Mouse (Mus musculus): ENCODE data around the gene Rasgef1b. TPM values are rescaled to one million over a fixed set of nuclear protein-coding genes. Genes with fewer than 3 reads are reported as not detected.

Gene Rasgef1b
- polyA plus RNA-seq, 1 experiment from 2014 or later = 30.5 TPM

DNA sequence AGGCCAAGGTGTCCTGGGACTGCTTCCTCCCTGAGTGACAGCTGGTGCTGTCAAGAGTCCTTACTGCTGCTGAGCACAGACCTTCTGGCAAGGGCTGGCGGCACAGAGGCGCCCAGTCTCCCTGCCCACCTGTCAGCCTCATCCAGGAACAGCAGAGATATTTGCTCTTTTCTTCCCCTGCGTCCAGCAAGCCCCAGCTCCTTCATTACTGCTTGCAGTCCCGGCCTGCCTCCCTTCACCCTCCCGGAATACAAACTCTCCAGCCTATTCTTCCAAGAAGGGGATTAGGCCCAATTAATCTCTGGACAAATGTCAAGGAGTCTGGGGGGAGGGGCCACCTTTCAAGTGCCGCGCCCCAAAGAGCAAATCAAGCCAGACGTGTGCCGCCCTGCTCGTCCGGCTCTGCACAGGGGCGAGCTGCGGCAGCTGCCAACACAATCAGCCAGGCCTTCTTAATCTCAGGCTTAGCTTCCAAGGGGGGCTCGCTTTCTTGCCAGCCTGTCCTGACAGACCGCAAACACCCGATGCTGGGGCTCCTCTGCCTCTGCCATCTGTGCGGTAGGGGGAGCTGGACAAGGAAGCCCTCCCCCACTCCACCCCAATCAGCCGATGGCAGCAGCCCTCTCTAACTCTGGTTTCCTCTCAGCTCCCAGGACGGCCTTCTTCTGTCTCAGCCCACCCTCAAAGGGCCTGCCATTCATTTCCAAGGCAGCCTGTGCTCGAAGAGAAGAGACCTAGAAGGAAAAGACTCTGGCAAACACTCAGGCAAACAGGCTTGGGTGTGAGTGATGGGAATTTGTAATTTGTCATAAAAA lies 249.4 kb downstream of the Rasgef1b start:
- Histone ChIP-seq H3K4me1 (peaks cover 24% of the 10 kb centered on the region), H3K36me3 (no peaks in the 10 kb centered on the region), H3K27ac (peak overlapping the region; percentile 77), H3K9ac (peak overlapping the region; percentile 9), H3K4me3 (0 out of 2 replicates have a peak overlapping the region, but pooled peaks have one; percentile 2), H3K4me2 (replicated peaks) (peak overlapping the region; percentile 44), H3K9me3 (replicated peaks) (no peaks in the 10 kb centered on the region), H3K27me3 (peaks cover 14% of the 10 kb centered on the region)
- WGBS = under 1% methylated on average over 20 of the region's 20 CpGs
- peak; percentile 88 for ATAC-seq (ENCODE audit: low FRiP score)

DNA sequence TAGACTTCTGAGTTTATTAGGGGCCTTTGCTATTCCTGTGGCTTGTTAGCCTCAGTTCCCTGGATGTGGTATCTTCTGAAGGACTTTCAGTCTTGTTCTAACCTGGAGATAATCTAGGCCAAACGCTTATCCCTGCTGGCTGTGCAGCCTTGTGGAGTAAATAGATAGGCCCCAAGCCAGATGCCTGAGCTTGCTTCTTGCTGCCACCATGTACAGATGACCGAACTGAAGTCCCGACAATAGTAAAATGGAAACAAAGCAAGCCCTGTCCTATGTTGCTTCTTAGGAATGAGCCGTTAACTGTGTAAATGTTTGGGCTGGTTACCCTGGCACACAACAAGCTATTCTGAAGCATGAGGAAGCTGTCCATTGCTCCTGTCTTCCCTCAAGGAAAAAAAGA lies 250.1 kb downstream of the Rasgef1b start:
- peak overlapping the region; percentile 44; the same call in 1 of the 2 replicates for H3K4me2 ChIP-seq (replicated peaks)
- ATAC-seq (ENCODE audit: low FRiP score) = no peak
- no peak overlapping the region for H3K9ac ChIP-seq
- no peaks in the 10 kb centered on the region for H3K36me3 ChIP-seq
- H3K9me3 ChIP-seq (replicated peaks) = no peaks in the 10 kb centered on the region
- H3K27ac ChIP-seq = peak overlapping the region; percentile 77
- H3K4me3 ChIP-seq = no peak overlapping the region
- H3K27me3 ChIP-seq = peaks cover 14% of the 10 kb centered on the region
- 28% methylated on average over 4 of the region's 4 CpGs for WGBS
- peaks cover 24% of the 10 kb centered on the region for H3K4me1 ChIP-seq

DNA sequence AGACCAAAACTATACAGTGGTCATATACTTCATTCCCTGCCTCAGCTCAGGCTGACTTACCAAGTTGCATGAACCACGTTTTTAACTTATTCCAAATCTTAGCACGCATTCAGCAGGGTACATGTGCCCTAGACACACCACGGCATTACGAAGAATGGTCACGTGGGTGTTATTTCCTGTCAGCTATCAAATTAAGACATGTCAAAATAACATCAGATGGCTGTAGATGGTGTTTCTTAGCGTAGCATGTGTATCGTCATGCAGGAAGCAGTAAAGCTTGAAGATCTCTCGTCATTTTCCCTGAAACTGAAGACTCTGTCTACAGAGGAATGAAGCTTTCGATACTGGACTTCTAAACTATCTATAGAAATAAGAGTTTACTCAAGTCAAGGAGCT lies 251.4 kb downstream of the Rasgef1b start:
- H3K4me2 ChIP-seq (replicated peaks) = no peak overlapping the region
- 90% methylated on average over 9 of the region's 9 CpGs for WGBS
- no peak overlapping the region for H3K9ac ChIP-seq
- H3K27ac ChIP-seq = no peak overlapping the region
- H3K36me3 ChIP-seq = no peaks in the 10 kb centered on the region
- no peaks in the 10 kb centered on the region for H3K9me3 ChIP-seq (replicated peaks)
- peaks cover 7% of the 10 kb centered on the region for H3K27me3 ChIP-seq
- peaks cover 24% of the 10 kb centered on the region for H3K4me1 ChIP-seq
- no peak for ATAC-seq (ENCODE audit: low FRiP score)
- no peak overlapping the region for H3K4me3 ChIP-seq

DNA sequence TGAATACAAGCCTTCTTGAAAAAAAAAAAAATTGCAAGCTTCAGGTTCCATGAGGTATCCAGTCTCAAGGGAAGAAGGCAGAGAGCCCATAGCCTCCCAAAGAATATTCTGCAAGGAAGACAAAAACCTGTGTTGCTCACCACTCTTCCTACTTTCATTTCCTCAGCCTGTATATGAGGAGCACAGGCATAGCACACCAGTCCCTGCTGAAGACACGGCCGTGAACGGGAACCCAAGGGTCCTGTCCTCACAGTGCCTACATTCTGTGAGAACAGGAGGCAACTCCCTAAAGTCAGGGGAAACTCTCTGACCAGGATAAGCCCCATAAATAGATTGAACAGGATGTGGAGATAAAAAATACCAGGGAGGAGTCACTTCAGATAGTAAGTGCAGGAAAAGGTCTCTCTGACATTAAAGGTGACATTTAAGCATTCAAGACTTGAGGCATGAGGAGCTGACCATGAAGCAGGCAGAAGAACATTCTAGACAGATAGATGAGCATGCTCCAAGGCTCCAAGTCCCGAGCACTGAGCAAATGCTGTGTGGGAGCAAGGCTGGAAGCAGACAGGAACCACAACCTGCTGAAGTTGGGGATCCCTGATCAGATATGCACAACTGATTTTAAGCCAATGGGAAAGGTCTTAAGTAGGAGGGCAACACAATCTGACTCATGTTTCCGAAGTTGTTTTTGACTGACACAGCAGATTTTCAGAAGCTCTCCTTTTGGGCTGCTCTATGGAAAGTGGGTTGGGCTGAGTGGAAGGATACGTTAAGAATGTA lies 252.0 kb downstream of the Rasgef1b start:
- Histone ChIP-seq H3K36me3 (no peaks in the 10 kb centered on the region), H3K9ac (no peak overlapping the region), H3K4me1 (peaks cover 24% of the 10 kb centered on the region), H3K9me3 (replicated peaks) (no peaks in the 10 kb centered on the region), H3K27ac (no peak overlapping the region), H3K4me2 (replicated peaks) (no peak overlapping the region), H3K4me3 (no peak overlapping the region), H3K27me3 (peaks cover 5% of the 10 kb centered on the region; the same call in 1 of the 2 replicates)
- no peak for ATAC-seq (ENCODE audit: low FRiP score)
- WGBS = 86% methylated on average over 6 of the region's 6 CpGs

DNA sequence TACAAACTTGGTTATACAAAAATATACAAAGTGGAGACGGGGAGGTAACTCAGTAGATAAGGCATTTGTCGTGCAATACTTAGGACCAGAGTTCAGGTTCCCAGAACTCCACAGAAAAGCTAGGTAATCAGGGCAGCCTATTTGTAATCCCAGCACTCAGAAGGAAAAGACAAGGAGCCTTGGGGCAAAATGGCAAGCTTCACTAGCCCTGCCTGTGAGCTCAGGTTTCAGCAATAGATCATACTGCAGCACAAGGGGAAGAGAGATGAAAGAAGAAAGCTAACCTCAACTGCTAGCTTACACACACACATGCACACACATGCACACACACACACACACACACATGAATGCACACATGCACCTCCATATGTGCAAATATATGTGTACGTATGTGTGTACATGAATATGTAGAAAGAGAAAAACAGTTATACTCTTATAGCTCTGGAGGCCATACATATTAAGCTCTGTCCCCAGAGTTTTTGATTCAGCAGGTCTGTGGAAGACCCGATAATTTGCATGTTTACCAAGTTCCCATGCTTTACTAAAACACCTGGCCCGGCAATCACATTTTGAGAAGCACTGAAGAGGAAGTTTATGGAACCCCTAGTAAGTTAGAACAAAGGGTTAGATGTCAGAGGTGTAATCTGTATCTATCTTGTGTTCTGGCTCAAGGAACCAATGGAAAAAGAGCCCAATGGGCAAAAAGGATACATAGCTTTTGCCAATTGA lies 256.1 kb downstream of the Rasgef1b start:
- WGBS = 81% methylated on average over 5 of the region's 5 CpGs

DNA sequence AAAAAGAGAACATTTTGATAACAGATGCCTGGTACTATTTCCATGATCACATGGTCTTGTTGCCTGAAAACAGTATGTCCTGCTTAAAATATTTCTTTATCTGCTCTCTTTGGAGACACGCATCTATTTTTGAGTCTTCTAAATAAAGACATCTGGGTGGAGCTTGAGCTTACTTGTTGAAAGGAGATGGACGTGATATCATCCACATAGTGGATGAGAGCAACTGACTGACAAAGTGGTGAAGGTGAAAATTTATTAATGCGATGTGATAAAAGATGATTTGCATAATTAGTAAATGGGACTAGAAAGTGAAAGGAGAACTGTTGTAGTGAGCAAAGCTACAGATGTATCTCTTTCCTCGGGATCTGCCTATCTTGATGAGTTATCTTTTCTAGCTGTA lies 257.1 kb downstream of the Rasgef1b start:
- H3K9me3 ChIP-seq (replicated peaks) = no peaks in the 10 kb centered on the region
- 78% methylated on average over 4 of the region's 4 CpGs for WGBS
- no peak overlapping the region for H3K4me2 ChIP-seq (replicated peaks)
- no peak for ATAC-seq (ENCODE audit: low FRiP score)
- no peak overlapping the region for H3K4me3 ChIP-seq
- 0 out of 2 replicates have a peak, but pooled peaks cover 2% of the 10 kb centered on the region for H3K27me3 ChIP-seq
- no peaks in the 10 kb centered on the region for H3K36me3 ChIP-seq
- 0 out of 2 replicates have a peak, but pooled peaks cover 7% of the 10 kb centered on the region for H3K4me1 ChIP-seq
- no peak overlapping the region for H3K27ac ChIP-seq
- H3K9ac ChIP-seq = no peak overlapping the region

More for the DNA sequence above, 256.1 kb downstream of the Rasgef1b start:
- no peak for ATAC-seq (ENCODE audit: low FRiP score)
- H3K9me3 ChIP-seq (replicated peaks) = no peaks in the 10 kb centered on the region
- H3K9ac ChIP-seq = no peak overlapping the region
- H3K4me2 ChIP-seq (replicated peaks) = no peak overlapping the region
- H3K27ac ChIP-seq = no peak overlapping the region
- no peak overlapping the region for H3K4me3 ChIP-seq
- peaks cover 4% of the 10 kb centered on the region; the same call in 1 of the 2 replicates for H3K27me3 ChIP-seq
- H3K36me3 ChIP-seq = no peaks in the 10 kb centered on the region
- 0 out of 2 replicates have a peak, but pooled peaks cover 7% of the 10 kb centered on the region for H3K4me1 ChIP-seq

DNA sequence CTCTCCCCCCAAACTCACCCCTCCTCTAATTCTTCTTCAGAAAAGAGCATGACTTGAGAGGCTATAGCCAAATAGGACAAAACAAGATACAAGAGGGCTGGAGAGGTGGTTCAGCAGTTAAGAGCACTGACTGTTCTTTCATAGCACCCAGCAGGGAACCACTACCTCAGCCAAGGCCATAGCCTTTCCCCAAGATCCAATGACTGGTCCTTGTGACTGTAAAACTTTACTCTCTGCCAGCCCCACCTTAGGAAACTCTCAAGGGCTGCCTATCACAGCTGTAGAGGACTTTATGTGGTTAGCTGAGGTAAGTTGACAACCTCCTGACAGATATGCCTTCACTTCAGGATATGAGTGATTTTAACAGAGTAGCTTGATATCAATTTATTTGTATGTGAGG lies 258.3 kb downstream of the Rasgef1b start:
- Histone ChIP-seq H3K9me3 (replicated peaks) (no peaks in the 10 kb centered on the region), H3K27me3 (0 out of 2 replicates have a peak, but pooled peaks cover 2% of the 10 kb centered on the region), H3K4me2 (replicated peaks) (no peak overlapping the region), H3K4me1 (0 out of 2 replicates have a peak, but pooled peaks cover 7% of the 10 kb centered on the region), H3K36me3 (no peaks in the 10 kb centered on the region), H3K27ac (no peak overlapping the region), H3K9ac (no peak overlapping the region), H3K4me3 (no peak overlapping the region)
- no peak for ATAC-seq (ENCODE audit: low FRiP score)

DNA sequence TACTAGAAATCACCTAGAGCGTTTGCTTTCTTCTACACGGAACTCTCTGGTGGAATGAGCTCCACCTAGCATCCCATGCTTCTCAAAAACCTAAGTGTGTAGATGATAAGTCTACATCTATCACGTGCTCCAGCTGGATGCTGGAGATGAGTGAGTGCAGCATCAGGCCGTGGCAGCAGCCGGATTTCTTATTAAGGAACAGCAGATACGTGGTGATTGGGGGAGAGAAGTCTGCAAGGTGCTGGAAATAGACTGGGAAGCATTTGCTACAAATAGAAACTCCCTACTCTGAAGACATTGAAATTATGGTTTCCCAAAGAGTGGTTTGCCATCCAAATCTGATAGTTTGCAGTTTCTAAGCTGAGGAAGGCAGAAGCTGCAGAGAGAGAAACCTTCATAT lies 269.9 kb downstream of the Rasgef1b start:
- no peak overlapping the region for H3K9ac ChIP-seq
- no peaks in the 10 kb centered on the region for H3K36me3 ChIP-seq
- no peak overlapping the region for H3K4me2 ChIP-seq (replicated peaks)
- no peak overlapping the region for H3K27ac ChIP-seq
- 87% methylated on average over 6 of the region's 6 CpGs for WGBS
- H3K9me3 ChIP-seq (replicated peaks) = no peaks in the 10 kb centered on the region
- H3K4me3 ChIP-seq = no peak overlapping the region
- H3K4me1 ChIP-seq = no peaks in the 10 kb centered on the region
- ATAC-seq (ENCODE audit: low FRiP score) = no peak
- H3K27me3 ChIP-seq = no peaks in the 10 kb centered on the region

DNA sequence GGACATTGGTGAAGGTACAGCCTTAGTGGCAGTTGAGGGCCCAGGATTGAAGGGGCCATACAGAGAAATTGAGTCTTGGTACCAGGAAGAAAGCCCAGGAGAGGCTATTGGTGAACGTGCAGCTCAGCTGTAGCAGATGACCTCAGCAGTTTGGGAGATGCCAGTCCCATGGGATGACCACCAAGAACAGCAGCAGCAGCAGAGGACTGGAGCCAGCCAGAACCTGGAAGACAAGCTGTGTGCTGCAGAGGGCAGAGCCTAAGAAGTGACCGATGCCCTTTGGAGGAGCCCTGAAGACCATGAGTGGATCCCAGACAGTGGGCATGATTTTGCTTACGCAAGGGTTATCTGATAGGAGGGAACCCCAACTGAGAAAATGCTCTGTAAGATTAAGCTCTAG lies 271.6 kb downstream of the Rasgef1b start:
- Histone ChIP-seq H3K27ac (no peak overlapping the region), H3K27me3 (no peaks in the 10 kb centered on the region), H3K9me3 (replicated peaks) (no peaks in the 10 kb centered on the region), H3K36me3 (no peaks in the 10 kb centered on the region), H3K9ac (no peak overlapping the region), H3K4me2 (replicated peaks) (no peak overlapping the region), H3K4me3 (no peak overlapping the region), H3K4me1 (0 out of 2 replicates have a peak, but pooled peaks cover under 1% of the 10 kb centered on the region)
- ATAC-seq (ENCODE audit: low FRiP score) = no peak
- WGBS = 96% methylated on average over 3 of the region's 3 CpGs

DNA sequence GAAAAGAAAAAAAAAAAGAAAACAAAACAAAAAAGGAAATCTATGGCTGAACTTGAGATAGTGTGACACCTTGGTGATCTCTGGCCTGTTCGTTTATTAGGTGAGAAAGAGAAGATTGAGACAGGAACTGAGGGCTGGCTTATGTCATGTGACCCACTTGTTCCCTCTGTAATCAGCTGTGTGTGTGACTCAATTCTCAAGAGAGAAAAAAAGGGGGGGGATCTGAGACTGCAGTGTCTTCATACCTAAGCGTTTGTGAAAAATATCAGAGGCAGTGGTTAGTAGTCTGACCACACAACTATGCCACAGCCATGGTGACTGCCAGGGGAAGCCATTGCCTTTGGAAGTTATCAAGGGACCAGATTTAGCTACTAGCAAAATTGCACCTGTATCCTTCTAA lies 276.9 kb downstream of the Rasgef1b start:
- H3K9me3 ChIP-seq (replicated peaks) = no peaks in the 10 kb centered on the region
- no peaks in the 10 kb centered on the region for H3K27me3 ChIP-seq
- no peaks in the 10 kb centered on the region for H3K36me3 ChIP-seq
- H3K4me3 ChIP-seq = no peak overlapping the region
- 0 out of 2 replicates have a peak, but pooled peaks cover 3% of the 10 kb centered on the region for H3K4me1 ChIP-seq
- 77% methylated on average over 2 of the region's 2 CpGs for WGBS
- ATAC-seq (ENCODE audit: low FRiP score) = no peak
- H3K4me2 ChIP-seq (replicated peaks) = no peak overlapping the region
- no peak overlapping the region for H3K27ac ChIP-seq
- H3K9ac ChIP-seq = no peak overlapping the region

DNA sequence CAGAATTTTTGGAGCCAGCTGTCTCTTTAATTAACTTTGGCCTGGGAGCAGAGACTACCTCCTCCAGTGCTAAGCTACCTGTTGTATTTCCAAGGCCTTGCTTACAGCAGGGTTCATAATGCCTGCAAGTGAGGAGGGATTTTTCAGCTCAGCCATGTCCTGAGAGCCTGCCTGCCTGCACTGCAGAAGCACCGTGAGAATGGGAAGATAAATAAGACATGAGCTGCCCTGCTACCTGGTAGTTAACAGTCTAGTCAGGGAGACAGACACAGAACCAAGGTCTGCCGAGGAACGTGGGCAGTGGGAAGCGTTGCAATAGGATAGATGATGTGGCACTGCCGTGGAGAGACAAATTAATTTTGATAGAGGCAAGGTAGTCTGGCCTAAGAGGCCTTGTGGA lies 277.4 kb downstream of the Rasgef1b start:
- Histone ChIP-seq H3K27ac (no peak overlapping the region), H3K4me3 (no peak overlapping the region), H3K9me3 (replicated peaks) (no peaks in the 10 kb centered on the region), H3K4me1 (0 out of 2 replicates have a peak, but pooled peaks cover 3% of the 10 kb centered on the region), H3K4me2 (replicated peaks) (no peak overlapping the region), H3K27me3 (no peaks in the 10 kb centered on the region), H3K9ac (no peak overlapping the region), H3K36me3 (no peaks in the 10 kb centered on the region)
- no peak for ATAC-seq (ENCODE audit: low FRiP score)
- 63% methylated on average over 5 of the region's 5 CpGs for WGBS

DNA sequence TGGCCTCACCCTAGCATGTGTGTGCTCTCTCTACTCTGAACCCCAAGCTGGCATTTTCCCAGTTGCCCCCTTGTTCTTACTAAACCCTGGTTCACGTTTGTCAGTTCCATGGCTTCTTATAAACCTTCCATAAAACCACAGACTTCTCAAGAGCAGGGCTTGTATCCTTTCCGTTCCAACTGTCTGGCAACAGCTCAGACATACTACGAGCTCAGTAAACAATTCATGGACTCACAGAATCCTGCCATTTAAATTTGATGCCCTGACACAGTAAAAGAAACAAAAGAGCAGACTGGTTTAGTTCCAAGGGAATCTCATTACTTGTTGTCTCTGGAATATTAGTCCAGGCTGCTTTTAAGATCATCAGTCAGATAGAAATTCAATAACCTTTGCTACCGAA lies 277.9 kb downstream of the Rasgef1b start:
- Histone ChIP-seq H3K27ac (no peak overlapping the region), H3K4me3 (no peak overlapping the region), H3K36me3 (no peaks in the 10 kb centered on the region), H3K9me3 (replicated peaks) (no peaks in the 10 kb centered on the region), H3K4me2 (replicated peaks) (no peak overlapping the region), H3K27me3 (no peaks in the 10 kb centered on the region), H3K4me1 (0 out of 2 replicates have a peak, but pooled peaks cover 3% of the 10 kb centered on the region), H3K9ac (no peak overlapping the region)
- ATAC-seq (ENCODE audit: low FRiP score) = no peak
- 81% methylated on average over 4 of the region's 4 CpGs for WGBS
